Mouse (Mus musculus): ENCODE data around the gene Dok5. TPM values are rescaled to one million over a fixed set of nuclear protein-coding genes. Genes with fewer than 3 reads are reported as not detected.

Gene Dok5
- polyA plus RNA-seq, 1 experiment from 2014 or later, result 0.37 TPM

- WGBS (ENCODE audit: insufficient replicate concordance), result 65% methylated on average over 13 of the region's 13 CpGs
Measured at GRCm38 (mm10) chr2:170724136-170724535, 7.5 kb upstream of the Dok5 start.

GRCm38 (mm10) chr2:170724716-170725115 is 6.9 kb upstream of the Dok5 start:
- Histone ChIP-seq H3K27me3 (no peaks in the 10 kb centered on the region), H3K4me1 (replicated peaks) (no peaks in the 10 kb centered on the region), H3K9ac (no peak overlapping the region), H3K4me2 (no peak overlapping the region), H3K36me3 (replicated peaks) (no peaks in the 10 kb centered on the region), H3K27ac (replicated peaks) (no peak overlapping the region), H3K9me3 (replicated peaks) (0 out of 2 replicates have a peak, but pooled peaks cover 3% of the 10 kb centered on the region), H3K4me3 (replicated peaks) (no peak overlapping the region)
- 77% methylated on average over 11 of the region's 11 CpGs for WGBS (ENCODE audit: insufficient replicate concordance)
- ATAC-seq (ENCODE audit: insufficient read depth), result no peak

More at GRCm38 (mm10) chr2:170724136-170724535, 7.5 kb upstream of the Dok5 start:
- H3K4me2 ChIP-seq, result no peak overlapping the region
- H3K36me3 ChIP-seq (replicated peaks), result no peaks in the 10 kb centered on the region
- H3K27me3 ChIP-seq, result no peaks in the 10 kb centered on the region
- H3K4me1 ChIP-seq (replicated peaks), result no peaks in the 10 kb centered on the region
- ATAC-seq (ENCODE audit: insufficient read depth), result no peak
- no peak overlapping the region for H3K27ac ChIP-seq (replicated peaks)
- 0 out of 2 replicates have a peak, but pooled peaks cover 3% of the 10 kb centered on the region for H3K9me3 ChIP-seq (replicated peaks)
- no peak overlapping the region for H3K4me3 ChIP-seq (replicated peaks)
- no peak overlapping the region for H3K9ac ChIP-seq

- 55% methylated on average over 5 of the region's 5 CpGs for WGBS (ENCODE audit: insufficient replicate concordance)
- ATAC-seq (ENCODE audit: insufficient read depth), result no peak
- H3K36me3 ChIP-seq (replicated peaks), result no peaks in the 10 kb centered on the region
- H3K9me3 ChIP-seq (replicated peaks), result 0 out of 2 replicates have a peak, but pooled peaks cover 3% of the 10 kb centered on the region
- no peak overlapping the region for H3K27ac ChIP-seq (replicated peaks)
- H3K27me3 ChIP-seq, result peaks cover 3% of the 10 kb centered on the region; the same call in 1 of the 2 replicates
- no peak overlapping the region for H3K9ac ChIP-seq
- no peak overlapping the region for H3K4me2 ChIP-seq
- no peak overlapping the region for H3K4me3 ChIP-seq (replicated peaks)
- no peaks in the 10 kb centered on the region for H3K4me1 ChIP-seq (replicated peaks)
Measured at GRCm38 (mm10) chr2:170725796-170726195, 5.8 kb upstream of the Dok5 start.

- Histone ChIP-seq H3K4me1 (replicated peaks) (no peaks in the 10 kb centered on the region), H3K9me3 (replicated peaks) (0 out of 2 replicates have a peak, but pooled peaks cover 3% of the 10 kb centered on the region), H3K4me2 (no peak overlapping the region), H3K27ac (replicated peaks) (no peak overlapping the region), H3K9ac (no peak overlapping the region), H3K36me3 (replicated peaks) (no peaks in the 10 kb centered on the region), H3K4me3 (replicated peaks) (no peak overlapping the region), H3K27me3 (peaks cover 16% of the 10 kb centered on the region)
- 47% methylated on average over 6 of the region's 6 CpGs for WGBS (ENCODE audit: insufficient replicate concordance)
- no peak for ATAC-seq (ENCODE audit: insufficient read depth)
Measured at GRCm38 (mm10) chr2:170726996-170727710, 4.5 kb upstream of the Dok5 start.

- no peak overlapping the region for H3K4me2 ChIP-seq
- no peak for ATAC-seq (ENCODE audit: insufficient read depth)
- no peak overlapping the region for H3K9ac ChIP-seq
- H3K4me3 ChIP-seq (replicated peaks), result no peak overlapping the region
- H3K27ac ChIP-seq (replicated peaks), result no peak overlapping the region
- H3K4me1 ChIP-seq (replicated peaks), result no peaks in the 10 kb centered on the region
- peaks cover 23% of the 10 kb centered on the region for H3K27me3 ChIP-seq
- H3K9me3 ChIP-seq (replicated peaks), result 0 out of 2 replicates have a peak, but pooled peaks cover 3% of the 10 kb centered on the region
- 68% methylated on average over 9 of the region's 9 CpGs for WGBS (ENCODE audit: insufficient replicate concordance)
- no peaks in the 10 kb centered on the region for H3K36me3 ChIP-seq (replicated peaks)
Measured at GRCm38 (mm10) chr2:170728864-170729263, 2.7 kb upstream of the Dok5 start.

GRCm38 (mm10) chr2:170729661-170730060 is 1.9 kb upstream of the Dok5 start:
- no peak overlapping the region for H3K27ac ChIP-seq (replicated peaks)
- no peak overlapping the region for H3K9ac ChIP-seq
- peaks cover 23% of the 10 kb centered on the region for H3K27me3 ChIP-seq
- no peak overlapping the region for H3K4me2 ChIP-seq
- H3K36me3 ChIP-seq (replicated peaks), result no peaks in the 10 kb centered on the region
- ATAC-seq (ENCODE audit: insufficient read depth), result no peak
- 0 out of 2 replicates have a peak, but pooled peaks cover 3% of the 10 kb centered on the region for H3K9me3 ChIP-seq (replicated peaks)
- no peaks in the 10 kb centered on the region for H3K4me1 ChIP-seq (replicated peaks)
- H3K4me3 ChIP-seq (replicated peaks), result no peak overlapping the region
- 50% methylated on average over 2 of the region's 2 CpGs for WGBS (ENCODE audit: insufficient replicate concordance)

- Histone ChIP-seq H3K4me3 (replicated peaks) (no peak overlapping the region), H3K4me2 (no peak overlapping the region), H3K36me3 (replicated peaks) (no peaks in the 10 kb centered on the region), H3K27ac (replicated peaks) (no peak overlapping the region), H3K9ac (no peak overlapping the region), H3K27me3 (peaks cover 23% of the 10 kb centered on the region), H3K9me3 (replicated peaks) (0 out of 2 replicates have a peak, but pooled peaks cover 3% of the 10 kb centered on the region), H3K4me1 (replicated peaks) (no peaks in the 10 kb centered on the region)
- WGBS (ENCODE audit: insufficient replicate concordance), result 68% methylated on average over 8 of the region's 8 CpGs
- ATAC-seq (ENCODE audit: insufficient read depth), result no peak
Measured at GRCm38 (mm10) chr2:170730136-170730535, 1.5 kb upstream of the Dok5 start.

- no peaks in the 10 kb centered on the region for H3K4me1 ChIP-seq (replicated peaks)
- H3K9me3 ChIP-seq (replicated peaks), result 0 out of 2 replicates have a peak, but pooled peaks cover 3% of the 10 kb centered on the region
- H3K9ac ChIP-seq, result no peak overlapping the region
- no peak for ATAC-seq (ENCODE audit: insufficient read depth)
- 43% methylated on average over 13 of the region's 13 CpGs for WGBS (ENCODE audit: insufficient replicate concordance)
- no peak overlapping the region for H3K4me2 ChIP-seq
- H3K36me3 ChIP-seq (replicated peaks), result no peaks in the 10 kb centered on the region
- H3K4me3 ChIP-seq (replicated peaks), result no peak overlapping the region
- no peak overlapping the region for H3K27ac ChIP-seq (replicated peaks)
- peaks cover 23% of the 10 kb centered on the region for H3K27me3 ChIP-seq
Measured at GRCm38 (mm10) chr2:170730781-170731180, 826 bp upstream of the Dok5 start.

- no peaks in the 10 kb centered on the region for H3K36me3 ChIP-seq (replicated peaks)
- H3K4me1 ChIP-seq (replicated peaks), result no peaks in the 10 kb centered on the region
- H3K4me3 ChIP-seq (replicated peaks), result peak overlapping the region; percentile 26
- H3K9me3 ChIP-seq (replicated peaks), result 0 out of 2 replicates have a peak, but pooled peaks cover 3% of the 10 kb centered on the region
- ATAC-seq (ENCODE audit: insufficient read depth), result no peak
- no peak overlapping the region for H3K9ac ChIP-seq
- 17% methylated on average over 6 of the region's 6 CpGs for WGBS (ENCODE audit: insufficient replicate concordance)
- no peak overlapping the region for H3K27ac ChIP-seq (replicated peaks)
- H3K4me2 ChIP-seq, result peak overlapping the region; percentile 36; the same call in 1 of the 2 replicates
- H3K27me3 ChIP-seq, result peaks cover 23% of the 10 kb centered on the region
Measured at GRCm38 (mm10) chr2:170731205-170731604, 402 bp upstream of the Dok5 start.

- H3K36me3 ChIP-seq (replicated peaks), result no peaks in the 10 kb centered on the region
- no peak overlapping the region for H3K9ac ChIP-seq
- no peak for ATAC-seq (ENCODE audit: insufficient read depth)
- WGBS (ENCODE audit: insufficient replicate concordance), result 60% methylated on average over 1 of the region's 1 CpGs
- H3K9me3 ChIP-seq (replicated peaks), result 0 out of 2 replicates have a peak, but pooled peaks cover 3% of the 10 kb centered on the region
- no peak overlapping the region for H3K27ac ChIP-seq (replicated peaks)
- no peaks in the 10 kb centered on the region for H3K4me1 ChIP-seq (replicated peaks)
- H3K4me3 ChIP-seq (replicated peaks), result no peak overlapping the region
- H3K27me3 ChIP-seq, result peaks cover 23% of the 10 kb centered on the region
- H3K4me2 ChIP-seq, result no peak overlapping the region
Measured at GRCm38 (mm10) chr2:170733671-170734070, 2.1 kb downstream of the Dok5 start.

GRCm38 (mm10) chr2:170734446-170734845 is 2.8 kb downstream of the Dok5 start:
- WGBS (ENCODE audit: insufficient replicate concordance), result 56% methylated on average over 3 of the region's 3 CpGs
- no peak overlapping the region for H3K4me2 ChIP-seq
- no peak overlapping the region for H3K9ac ChIP-seq
- H3K4me1 ChIP-seq (replicated peaks), result no peaks in the 10 kb centered on the region
- 0 out of 2 replicates have a peak, but pooled peaks cover 3% of the 10 kb centered on the region for H3K9me3 ChIP-seq (replicated peaks)
- peaks cover 23% of the 10 kb centered on the region for H3K27me3 ChIP-seq
- ATAC-seq (ENCODE audit: insufficient read depth), result no peak
- H3K4me3 ChIP-seq (replicated peaks), result no peak overlapping the region
- no peaks in the 10 kb centered on the region for H3K36me3 ChIP-seq (replicated peaks)
- no peak overlapping the region for H3K27ac ChIP-seq (replicated peaks)

Measured in liver, embryonic 15.5 days (tissue).